Mouse (Mus musculus): ENCODE results near the gene Ssh3.

The Ssh3 gene

DNA sequence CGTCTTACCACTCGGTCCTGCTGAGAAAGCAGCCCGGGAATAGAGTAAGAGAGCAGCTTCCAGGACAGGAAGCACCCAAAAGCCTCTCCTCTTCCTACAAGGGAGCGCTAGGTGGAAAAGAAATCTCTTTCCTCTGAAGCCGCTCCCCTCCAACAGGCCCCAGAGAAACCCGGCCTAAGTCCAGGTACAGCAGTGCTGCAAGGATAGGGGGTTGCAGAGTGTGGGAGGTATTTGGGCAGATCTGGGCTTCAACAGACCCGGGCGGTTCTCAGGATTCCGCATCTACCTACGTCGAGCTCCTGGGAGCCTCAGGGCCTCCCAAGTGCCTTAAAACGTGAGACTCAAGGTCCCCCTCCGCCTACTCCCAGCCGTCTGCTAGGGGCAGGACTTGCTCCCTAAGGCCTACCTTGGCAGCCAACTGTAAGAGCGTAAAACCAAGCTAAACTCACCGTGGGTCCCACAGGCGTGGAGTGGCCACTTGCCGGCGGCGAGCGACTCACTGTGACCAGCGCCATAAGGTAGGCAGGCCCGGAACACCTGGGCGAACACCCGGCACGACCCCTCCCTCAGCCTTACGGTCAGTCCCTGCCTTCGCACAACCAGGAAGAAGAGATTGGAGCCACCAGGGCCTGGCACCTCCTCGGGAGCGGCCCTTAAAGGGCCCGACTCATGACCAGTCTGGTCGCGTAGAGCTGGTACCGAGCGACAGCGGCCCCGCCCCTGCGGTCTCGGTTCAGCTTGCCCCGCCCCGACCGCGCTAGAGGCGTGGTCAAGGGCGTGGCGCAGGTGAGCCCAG is at the start of gene Ssh3:
Ssh3 (minus strand) TSS at position 615 of the 796 bp plus-strand sequence.
- peak; percentile 81 for DNase-seq (ENCODE audit: low read depth, low spot score)

DNA sequence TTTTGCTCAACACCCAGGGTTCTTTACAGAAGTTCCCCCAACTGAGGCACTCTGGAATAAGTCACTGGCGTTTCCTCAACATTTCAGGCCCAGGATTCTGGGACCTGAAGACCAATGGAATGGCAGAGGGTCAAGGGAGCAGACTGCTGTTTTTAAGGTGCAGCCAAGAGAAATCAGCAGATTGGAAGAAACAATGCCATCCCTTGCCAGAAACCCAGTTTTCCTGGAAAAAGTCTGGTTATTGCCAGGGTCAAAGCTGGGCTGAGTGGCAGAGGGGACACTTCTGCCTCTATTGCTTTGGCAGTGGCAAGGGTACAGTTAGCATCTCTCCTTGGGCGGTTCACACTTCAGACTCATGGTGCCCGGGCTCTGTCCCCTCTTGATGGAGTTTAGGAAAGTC is 48.2 kb upstream of the Ssh3 start:
- no peak for DNase-seq (ENCODE audit: low read depth, low spot score)

DNA sequence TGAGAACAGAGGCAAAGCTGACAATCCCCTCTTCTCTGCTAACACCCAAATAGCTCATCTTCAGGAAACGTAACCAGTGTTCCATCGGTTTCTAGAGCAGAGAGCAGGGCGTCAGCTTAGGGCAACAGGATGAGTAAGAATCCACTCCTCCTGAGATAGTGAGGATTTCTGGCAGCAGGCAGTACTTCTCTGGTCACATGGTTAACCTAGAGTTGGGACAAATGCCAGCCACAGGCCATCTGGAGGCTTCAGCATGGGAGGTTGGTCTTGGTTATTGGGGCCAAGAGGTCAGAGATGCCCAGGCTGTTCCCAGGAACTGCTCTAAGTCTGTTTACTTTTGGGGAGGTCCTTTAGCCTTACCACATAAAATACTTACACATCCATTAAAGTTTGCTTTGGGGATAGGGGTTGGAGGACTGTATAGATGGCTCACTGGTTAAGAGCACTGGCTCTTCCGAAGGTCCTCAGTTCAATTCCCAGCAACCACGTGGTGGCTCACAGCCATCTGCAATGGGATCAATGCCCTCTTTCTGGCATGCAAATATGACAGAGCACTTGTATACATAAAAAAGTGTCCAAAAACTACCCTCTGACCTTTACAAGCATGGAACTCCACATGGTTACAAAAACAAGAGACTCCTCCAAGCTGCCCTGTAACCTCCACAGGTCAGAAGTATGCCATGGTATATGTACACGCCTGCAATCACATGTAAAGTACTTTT is 46.4 kb upstream of the Ssh3 start:
- DNase-seq (ENCODE audit: low read depth, low spot score), result no peak

DNA sequence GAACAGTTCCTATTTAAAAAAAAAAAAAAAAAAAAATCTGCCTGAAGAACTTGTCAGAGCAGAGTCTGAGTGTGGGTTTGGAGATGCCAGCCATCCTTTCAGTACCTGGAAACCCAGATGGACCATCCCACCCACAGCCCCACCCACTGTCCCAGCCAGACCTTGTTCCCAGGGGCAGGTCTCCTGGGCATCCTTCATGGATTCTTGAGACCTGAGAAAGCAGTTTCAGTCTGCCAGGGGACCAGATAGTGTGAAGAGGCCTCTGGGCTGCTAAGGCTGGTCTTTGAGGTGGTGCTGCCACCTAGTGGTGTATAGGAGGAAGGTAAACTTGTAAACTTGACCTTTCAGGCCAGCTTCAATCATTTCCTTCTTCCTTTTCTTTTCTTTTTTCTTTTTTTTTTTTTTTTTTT is 40.8 kb upstream of the Ssh3 start:
- DNase-seq (ENCODE audit: low read depth, low spot score), result peak; percentile 91

DNA sequence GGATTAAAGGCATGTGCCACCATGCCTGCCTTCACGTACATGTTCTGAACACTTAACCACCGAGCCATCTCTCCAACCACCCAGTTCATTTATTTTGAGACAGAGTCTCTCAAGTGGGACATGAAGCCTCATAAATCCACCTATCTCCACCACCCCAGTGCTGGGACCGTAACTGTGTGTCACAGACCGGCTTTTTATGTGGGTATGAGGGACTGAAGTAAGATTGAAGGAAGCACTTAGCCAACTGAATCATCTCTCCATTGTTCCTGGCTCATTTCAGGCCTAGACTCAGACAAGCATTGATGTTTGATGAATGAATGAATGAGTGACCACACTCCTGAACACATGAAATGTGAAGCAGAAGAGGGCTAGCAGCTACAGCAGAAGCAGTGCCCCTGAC is 40.3 kb upstream of the Ssh3 start:
- no peak for DNase-seq (ENCODE audit: low read depth, low spot score)

DNA sequence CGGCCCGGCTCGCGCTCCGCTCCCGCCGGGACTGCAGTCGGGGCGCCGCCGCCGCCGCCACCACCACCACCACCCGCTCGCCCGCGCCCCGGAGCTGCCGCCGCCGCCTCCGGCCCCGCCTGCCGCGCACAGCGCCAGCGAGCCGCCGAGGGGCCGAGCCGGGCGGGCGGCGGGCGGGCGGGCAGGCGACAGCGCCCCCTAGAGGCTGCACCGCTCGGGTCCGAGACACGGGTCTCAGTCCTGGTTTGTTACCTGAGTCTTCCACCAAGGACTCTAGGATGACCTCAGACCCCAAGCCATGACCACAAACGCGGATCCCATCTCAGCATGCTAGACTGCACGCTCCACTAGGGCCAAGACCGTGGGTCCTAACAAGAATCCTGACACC is 37.2 kb upstream of the Ssh3 start, which contains the start of gene Grk2:
Grk2 (minus strand) TSS at position 33 of the 388 bp plus-strand sequence.
- peak; percentile 89 for DNase-seq (ENCODE audit: low read depth, low spot score)

DNA sequence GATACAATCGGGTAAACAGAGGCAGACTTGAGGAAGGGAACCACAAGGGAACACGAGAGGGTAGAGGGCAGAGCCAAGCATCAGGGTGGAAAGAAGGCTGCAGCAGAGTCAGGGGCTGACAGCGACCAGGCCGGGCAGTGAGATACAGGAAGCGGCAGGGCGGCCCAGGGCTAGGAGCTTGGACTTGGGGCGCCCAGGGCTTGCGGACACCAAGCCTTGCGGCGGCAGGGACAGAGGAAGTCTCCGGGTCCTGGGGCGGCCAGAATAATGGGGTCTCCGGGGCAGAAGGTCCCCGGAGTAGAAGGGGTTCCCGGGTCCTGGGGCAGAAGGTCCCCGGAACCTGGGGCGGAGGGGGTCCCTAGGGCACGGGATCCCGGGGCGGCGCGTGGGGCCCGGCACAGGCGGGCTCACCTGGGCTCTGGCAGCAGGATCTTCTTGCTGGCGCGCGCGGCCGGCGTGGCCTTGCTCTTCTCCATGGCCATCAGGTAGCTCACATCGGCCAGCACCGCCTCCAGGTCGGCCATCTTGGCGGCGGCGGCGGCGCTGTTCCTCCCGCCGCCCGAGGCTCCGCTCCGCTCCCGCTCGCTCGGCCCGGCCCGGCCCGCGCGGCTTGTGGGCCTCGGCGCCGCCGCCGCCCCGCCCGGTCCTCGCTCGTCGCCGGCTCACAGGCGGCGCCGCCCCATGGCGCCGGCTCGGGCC is 36.7 kb upstream of the Ssh3 start:
- DNase-seq (ENCODE audit: low read depth, low spot score), result peak; percentile 76

DNA sequence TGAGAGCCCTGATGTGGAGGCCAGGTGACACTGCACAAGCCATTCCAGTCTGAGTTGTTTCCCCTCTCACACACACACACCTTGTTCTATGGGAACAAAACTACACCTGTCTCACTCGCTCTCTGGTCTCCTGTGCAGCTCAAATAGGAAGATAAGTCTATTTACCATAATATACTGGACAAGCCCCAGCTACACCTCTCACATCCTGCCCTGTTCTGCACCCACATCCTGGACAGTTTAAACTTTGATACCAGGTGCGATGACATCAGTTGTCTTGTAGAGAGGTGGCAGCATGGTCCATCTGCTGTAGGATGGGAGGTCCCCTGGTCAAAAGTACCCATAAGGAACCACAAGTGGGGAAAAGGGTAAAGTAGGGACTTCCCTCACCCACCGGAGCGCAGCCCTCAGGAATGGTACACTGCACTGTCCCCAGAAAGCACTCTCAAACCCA is 35.9 kb upstream of the Ssh3 start:
- DNase-seq (ENCODE audit: low read depth, low spot score), result peak; percentile 71

DNA sequence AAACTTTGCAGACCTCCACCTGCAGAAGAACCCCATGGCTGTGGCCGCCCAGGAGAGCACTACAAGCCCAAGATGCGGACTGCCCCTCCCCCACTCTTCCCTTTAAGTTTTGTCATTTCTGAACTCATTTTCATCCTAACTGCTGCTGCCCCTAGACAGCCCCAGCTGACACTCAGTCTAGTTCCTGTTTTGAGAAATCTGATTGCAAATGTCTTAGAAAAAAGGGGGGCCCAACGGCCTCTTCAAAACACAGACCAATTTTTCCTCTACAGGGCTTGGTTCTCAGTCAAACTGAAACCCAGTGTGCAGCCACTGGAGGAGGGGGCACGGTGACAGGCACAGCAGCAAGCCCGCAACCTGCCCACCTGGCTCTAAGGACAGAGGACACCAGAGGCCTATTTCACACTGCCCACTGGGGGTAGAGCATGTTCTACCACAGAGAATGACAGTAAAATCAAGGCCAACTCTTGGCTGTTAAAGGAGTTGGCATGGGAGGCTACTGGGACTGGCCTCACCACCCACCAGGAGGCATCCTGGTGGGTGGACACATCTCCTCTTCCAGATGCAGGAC is 35.4 kb upstream of the Ssh3 start:
- peak; percentile 63 for DNase-seq (ENCODE audit: low read depth, low spot score)

DNA sequence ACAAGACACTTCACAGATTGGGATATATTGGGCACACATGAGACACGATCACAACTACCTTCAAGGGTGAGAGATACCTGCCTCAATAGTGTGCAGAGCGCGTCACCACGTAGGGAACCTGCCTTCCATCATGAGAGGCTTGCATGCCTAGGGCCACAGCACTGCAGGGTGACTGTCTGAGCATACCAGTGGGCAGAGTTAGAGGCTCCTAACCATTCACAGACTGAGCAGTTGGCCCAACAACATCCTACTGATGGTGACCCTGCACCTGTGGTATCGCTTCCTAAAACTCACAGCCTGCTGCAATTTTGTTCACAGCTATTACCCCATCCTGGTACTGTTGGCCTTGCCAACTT is 34.6 kb upstream of the Ssh3 start:
- no peak for DNase-seq (ENCODE audit: low read depth, low spot score)

DNA sequence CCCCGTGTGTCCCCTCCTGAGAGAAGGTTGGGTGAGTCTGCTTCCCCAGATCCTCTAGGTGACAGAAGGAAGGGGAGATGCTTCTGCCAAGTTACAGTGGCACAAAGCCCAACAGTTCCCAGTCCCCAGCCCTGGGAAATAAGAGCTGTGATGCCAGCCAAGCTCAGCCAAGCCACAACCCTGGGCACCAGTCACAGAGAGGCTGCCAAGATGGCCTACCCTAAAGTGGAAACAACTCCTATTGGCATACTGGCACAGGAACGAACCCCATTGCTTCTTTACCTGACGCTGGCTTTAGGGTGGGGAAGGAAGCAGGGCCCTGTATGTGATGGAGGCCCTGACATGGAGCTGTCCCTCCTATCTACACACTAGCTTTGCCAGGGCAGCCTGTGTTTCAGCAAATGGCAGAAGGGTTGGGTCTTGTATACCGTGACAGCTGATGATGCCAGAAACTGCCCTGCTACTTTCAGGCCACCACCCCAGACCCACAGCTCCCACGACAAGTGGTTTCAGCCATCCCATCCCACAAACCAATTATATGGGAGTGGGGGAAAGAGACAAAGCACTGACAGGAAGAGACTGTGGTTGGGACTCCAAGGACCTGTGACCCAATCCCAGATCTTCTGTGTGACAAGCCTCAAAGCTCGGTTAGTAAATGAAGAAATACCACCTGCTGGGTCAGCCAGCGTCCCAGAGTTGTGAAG is 34.1 kb upstream of the Ssh3 start:
- no peak for DNase-seq (ENCODE audit: low read depth, low spot score)

DNA sequence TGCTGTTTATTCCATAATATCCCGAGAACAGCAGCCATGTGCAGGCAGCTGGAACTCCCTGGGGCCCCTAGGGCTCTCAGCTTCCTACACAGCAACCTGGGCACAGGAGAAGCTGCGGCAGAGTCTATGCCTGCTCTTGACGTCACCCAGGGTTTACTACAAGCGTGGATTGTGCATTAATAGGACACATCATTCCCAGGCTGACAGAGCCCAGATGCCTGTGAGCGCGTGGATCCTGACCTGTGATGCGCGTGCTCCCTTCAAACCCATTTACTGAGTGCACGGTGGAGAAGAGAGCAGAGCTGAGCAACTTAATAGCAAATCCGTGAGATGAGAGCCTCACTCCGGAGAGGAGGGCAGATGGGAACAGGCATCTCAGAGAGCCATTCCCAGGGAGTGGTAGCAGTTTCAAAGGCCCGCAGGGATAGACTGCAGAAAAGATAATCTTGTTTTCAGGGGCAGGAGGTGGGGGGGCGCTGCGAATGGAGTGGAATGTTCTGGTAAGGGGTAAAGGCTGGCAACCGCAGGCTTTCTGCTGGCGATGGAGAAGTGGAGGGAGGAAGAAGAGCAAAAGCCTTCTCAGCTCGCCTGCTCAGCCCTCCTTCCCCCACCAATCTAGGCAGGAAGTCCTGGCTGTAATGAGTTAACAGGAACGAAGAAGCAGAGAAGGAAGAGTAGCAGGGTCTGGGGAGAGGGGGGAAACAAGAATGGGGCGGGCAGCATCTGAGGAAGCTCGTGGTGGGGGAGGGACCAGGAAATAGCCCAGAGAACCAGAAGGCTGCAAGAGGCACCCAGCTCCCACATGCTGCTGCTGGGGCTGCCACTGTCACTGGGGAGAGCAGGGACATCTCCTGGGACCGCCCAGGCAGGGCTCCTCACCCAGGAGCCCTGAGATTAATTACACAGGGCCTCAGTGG is 33.0 kb upstream of the Ssh3 start:
- peak; percentile 80 for DNase-seq (ENCODE audit: low read depth, low spot score)

DNA sequence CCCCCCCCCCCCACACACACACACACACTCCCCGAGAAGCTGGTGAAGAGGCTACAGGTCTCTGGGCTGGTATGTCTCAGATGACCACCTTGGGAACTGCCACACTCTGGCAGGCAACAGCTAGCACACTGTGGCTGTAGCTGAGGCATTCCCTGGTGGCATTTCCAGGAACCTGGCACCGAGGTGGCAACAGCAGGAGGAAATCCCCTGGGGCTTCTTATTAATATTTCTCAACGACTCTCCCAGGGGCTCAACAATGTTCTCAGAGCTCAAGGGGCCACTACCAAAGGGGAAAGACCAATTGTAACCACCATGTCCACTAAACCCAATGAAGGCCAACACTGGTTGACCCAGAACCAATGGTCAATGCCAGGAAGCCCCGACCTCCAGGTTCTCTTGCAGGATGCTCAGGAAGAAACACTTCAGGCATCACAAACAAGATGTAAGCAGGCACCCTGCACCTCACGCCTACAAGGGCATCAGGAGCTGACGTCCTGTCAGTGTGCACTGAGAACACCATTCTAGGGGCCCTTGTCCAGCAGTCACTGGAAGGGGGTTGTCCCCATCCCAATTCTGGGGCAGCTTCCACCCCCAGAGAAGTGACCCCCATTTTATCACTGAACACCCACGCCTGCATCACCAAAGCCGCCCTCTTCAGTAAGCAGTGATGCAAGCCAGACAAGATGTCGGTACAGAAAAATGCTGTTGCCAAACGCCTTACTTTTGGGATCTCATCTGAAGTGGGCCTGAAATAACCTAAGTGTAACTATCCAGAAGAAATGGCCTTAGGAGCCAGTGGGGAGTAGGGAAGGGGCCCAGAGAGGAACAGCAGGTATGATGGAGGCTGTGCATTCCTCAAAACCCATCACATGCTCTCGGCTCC is 32.1 kb upstream of the Ssh3 start:
- no peak for DNase-seq (ENCODE audit: low read depth, low spot score)

DNA sequence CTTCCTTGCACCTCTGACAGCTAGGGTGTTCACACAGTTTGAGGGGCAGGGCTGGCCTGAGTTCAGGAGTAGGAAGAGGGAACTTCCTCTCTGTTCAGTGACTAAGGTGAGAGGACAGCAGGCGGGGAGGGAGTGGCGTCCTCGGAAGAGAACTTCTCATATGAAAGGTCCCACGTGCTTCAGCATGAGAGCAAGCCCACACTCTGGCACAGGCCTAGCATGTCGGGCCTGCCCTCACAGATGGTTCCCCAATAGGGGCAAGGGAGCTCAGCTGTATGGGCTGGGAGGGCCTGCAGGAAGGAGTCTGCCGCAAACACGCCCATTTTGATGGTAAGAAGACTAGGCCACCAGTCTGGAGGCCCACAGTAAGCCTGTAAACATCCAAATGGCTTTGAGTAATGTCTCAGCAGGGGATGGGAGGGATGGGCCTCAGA is 31.3 kb upstream of the Ssh3 start:
- DNase-seq (ENCODE audit: low read depth, low spot score), result peak; percentile 92

DNA sequence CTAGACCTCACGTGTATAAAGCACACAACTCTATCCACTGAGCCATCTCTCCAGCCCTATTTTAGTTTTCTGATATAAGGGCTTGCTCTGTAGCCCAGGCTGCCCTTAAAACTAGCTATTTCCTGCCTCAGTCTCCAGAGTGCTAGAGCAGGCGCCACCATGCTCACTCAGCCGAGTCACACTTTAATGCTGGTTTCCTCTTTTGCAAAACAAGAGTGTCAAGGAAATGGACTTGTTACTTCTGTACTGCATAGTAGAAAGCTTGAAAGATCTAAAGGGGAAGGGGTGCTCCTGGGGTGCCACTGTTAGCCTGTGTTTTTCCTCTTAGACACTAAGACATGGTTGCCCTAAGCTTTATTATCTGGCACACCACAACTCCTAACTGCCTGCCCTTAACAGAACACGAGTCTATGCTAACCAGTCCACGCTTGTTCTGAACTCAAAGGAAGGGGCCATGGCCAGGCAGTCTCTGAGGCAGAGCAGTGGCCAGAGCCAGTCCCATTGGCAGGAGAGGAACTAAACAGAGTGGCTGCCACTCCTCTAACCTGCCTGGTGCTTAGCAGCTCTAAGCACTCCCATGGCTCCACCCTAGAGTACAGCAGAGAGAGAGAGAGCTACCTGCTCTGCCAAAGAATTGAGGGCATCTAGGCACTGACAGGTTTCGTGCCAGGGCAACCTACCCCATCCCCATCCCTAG is 30.7 kb upstream of the Ssh3 start:
- peak; percentile 69 for DNase-seq (ENCODE audit: low read depth, low spot score)

DNA sequence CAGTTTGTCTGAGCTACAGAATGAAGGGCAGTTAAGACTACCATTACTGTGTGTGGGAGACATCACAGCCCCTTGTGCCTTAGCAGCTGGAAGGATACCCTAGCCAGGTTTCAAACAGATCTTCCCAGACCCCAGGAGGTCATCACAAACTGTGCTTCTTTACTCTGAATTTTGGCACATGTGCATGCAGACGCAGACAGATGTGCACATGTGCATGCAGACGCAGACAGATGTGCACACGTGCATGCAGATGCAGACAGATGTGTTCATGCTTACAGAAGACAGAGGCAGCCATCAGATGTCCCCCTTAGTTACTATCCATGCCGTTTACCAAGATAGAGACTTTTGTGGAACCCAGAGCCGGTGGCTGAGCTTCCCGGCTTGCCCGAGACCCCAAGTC is 30.1 kb upstream of the Ssh3 start:
- no peak for DNase-seq (ENCODE audit: low read depth, low spot score)

DNA sequence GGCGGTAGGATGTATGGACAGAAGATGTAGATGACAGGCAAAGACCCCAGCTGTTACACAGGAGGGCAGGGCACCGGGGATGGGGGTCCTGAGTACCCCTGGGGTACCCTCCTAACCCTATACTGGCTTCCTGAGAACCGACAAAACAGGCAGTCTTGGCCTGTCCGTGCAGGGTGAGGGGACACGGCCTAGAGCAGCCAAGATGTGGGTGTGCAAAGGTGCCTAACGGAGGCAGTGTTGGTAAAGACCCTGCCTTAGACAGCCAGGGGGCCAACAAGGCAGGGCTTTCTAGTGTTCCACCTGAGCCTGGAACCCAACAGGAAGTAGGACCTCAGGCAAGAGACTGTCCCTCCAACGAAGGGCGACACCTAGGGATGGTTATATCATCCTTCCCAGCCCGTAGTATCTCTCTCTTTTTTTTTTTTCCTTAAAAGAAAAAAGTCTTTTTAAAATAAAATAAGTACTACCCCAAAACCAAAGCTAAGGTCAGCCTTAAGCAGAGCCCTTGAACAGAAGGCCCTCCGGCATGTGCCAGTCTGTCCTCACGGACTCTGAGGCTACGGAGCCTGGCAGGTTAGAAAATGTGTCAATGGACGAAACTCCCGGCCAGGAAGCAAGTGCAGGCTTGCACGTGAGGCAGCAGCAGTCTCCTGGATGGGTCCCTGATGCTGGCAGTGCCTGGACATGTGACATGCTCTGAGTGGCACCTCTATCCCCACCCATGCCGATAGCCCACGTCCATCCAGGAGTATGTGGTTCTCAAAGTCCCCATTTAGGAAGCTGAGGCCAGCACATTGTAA is 29.5 kb upstream of the Ssh3 start:
- no peak for DNase-seq (ENCODE audit: low read depth, low spot score)

DNA sequence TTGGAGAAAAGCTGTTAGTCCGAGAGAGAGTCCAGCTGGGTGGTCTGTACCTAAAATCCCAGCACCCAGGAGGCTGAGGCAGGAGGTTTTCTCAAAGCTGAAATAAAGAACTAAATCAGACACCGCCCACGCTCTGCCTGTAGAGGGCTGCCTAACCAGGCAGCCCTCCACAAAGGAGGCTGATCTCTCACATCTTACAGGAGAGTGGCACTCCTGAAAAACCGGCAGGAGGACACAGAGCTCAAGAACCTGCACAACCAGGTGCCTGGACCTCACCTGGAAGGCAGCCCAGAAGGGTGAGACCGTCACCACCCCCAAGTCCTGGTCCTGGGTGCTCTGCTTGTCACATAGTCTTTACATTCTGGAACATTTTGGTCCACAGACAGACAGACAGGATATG is 28.9 kb upstream of the Ssh3 start:
- DNase-seq (ENCODE audit: low read depth, low spot score), result peak; percentile 50
